Mouse (Mus musculus): ENCODE data around the gene Depdc1a.
"Not testable (repeated sequence)": the region's sequence is repeated elsewhere in the genome, so short reads cannot be mapped to it uniquely, and the experiment has no call there.

Gene Depdc1a

DNA sequence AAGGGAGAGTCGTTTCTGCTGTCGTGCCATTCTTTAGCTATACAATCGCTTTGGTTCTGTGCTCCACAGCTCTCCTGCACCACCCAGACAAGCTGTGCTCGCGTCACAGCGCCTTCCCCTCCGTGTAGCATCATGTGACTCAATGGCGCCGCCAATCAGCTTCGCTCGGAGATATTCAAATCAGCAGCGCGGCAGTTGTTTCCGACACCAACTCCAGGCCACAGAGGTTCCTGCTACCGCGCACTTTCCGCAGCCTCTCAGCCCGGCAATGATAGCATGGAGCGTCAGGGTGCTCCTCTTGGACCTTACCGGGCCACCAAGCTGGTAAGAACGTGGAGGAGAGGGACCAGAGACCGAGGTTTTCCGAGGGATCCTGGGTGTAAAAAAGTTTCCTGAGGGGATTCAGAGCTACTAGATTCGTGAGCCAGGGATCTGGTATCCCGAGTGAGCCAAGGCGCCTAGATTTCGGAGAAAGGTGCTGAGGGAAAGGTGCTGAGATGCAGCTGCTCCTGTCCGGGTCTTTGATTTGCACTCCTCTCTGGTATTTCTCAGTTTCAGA, at the start of gene Depdc1a:
Gene Depdc1a, plus strand, starts transcription at position 191 of the 559 bp plus-strand sequence.
- in situ Hi-C loops (cut with MboI), result no loop called here

DNA sequence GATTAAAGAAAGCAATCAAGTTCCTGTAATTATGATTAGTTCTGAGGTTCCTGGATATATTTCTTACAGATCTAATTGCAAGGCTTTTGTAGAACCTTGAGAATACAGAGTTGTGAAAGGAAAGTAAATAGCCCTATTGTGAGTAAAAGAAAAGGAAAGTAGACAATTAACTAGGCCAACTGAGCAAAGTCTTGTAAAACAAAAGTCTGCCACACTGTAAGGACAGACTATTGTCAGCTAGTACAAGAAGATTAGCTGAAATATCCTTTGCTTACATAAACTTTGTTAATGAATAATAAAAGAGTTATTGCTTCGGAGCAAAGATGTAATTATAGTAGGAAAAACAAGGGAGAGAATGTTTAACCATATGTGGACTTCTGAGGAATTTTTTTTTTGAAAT, 25.2 kb upstream of the Depdc1a start:
- in situ Hi-C loops (cut with MboI), result no loop called here

DNA sequence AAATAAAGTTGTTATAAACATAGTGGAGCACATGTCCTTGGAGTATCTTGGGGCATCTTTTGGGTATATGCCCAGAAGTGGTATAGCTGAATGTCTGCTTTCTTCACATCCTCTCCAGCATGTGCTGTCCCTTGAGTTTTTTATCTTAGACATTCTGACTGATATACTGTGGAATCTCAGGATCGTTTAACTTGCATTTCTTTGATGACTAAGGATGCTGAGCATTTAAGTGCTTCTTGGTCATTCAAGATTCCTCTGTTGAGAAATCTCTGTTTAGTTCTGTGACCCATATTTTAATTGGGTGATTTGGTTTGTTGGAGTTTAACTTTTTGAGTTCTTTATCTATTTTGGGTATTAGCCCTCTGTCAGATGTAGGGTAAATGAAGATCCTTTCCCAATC, 19.8 kb upstream of the Depdc1a start:
- in situ Hi-C loops (cut with MboI), result no loop called here

DNA sequence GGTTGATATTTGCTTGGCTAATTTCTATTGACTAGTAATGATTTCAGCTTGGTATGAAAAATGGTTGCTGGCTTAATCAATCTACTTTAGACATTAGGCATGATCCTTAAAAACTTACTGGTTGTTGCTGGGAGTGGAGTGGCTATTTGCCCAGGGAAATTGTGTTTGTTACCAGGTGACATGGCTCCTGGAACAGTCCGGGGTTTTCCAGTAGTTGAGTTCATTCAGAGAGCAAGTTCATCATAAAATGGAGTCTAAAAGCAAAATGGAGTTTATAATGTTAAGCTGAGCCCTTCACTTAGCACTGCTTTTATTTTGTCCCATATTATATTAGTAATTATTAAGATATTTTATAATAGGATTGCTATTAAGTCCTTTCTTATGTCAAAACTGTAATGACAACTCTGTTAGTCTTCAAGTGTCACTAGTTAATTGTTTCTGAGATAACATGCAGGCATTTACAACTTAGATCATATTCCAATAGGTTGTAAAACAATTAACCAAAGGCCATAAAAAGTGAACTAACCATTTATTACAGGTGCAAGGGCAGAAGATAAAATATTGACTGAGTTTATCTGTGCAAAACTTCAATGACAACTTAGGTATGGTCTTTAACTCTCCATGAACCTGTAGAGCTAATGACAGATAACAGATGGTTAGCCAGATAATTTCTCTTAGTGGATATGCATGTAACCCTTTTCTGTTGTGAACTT, 17.8 kb upstream of the Depdc1a start:
- in situ Hi-C loops (cut with MboI), result no loop called here

DNA sequence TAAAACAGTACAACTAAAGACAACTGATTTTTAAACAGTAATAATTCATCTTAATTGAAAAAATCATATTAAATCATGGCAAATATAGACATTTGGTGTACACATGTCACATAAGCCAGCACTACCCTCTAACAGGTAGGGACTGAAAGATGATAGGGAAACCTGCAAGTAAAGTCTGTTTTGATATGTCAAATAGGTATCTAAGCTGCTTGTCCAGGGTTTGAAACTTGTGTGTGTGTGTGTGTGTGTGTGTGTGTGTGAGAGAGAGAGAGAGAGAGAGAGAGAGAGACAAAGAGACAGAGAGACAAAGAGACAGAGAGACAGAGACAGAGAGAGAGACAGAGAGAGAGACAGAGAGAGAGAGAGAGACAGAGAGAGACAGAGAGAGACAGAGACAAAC, 524 bp upstream of the Depdc1a start:
- in situ Hi-C loops (cut with MboI), result not testable (repeated sequence)

DNA sequence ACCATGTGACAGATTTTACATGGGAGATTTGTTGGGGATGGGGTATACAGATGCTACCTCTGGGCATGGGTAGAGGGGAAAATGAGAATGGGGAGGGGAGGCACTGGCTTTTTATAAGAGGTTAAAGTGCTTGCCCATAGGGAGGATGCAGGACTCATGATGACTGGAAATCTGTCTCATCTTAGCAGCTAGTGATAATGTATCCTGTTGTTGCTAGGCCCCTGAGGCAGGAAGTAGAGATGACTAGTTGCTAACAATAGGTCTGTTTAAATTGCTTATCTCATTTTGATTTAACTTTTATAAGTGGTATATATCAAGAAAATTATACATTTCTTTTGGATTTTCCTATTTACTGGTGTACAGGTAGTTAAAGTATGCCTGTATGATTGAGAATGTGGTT, 13.7 kb downstream of the Depdc1a start:
- in situ Hi-C loops (cut with MboI), result no loop called here

DNA sequence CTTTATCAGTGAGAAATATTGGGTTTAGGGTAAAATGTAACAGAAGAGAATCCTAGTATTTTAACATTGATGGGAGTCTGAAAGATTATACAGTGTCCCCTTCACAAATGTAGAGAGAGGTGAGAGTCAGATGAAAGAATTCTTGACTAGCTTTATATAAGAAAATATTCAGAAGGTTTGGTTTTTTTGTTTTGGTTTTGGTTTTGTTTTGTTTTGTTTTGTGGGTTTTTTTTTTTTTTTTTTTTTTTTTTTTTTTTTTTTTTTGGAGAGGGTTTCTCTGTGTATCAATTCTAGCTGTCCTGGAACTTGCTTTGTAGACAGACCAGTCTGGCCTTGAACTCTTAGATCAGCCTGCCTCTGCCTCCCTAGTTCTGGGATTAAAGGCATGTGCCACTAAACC, 33.3 kb downstream of the Depdc1a start:
- in situ Hi-C loops (cut with MboI), result no loop called here

DNA sequence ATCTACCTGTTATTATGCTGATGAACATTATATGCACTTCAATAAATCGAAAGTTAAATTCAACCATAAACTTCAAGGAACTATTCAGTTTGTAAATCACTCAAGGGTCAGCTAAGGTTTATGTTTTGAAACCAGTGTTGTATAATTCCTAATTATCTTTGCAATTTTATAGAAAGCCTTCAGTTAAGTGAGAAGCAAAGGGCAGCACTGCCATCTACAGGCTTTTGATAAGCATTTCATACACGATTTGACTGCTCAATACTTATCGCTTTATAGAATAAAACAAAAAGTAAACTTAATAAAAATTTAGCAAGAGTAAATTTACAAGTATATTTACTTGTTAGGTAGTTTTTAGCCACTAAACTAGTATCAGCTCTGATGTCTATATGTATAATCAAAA, 53.1 kb downstream of the Depdc1a start:
- in situ Hi-C loops (cut with MboI), result no loop called here

DNA sequence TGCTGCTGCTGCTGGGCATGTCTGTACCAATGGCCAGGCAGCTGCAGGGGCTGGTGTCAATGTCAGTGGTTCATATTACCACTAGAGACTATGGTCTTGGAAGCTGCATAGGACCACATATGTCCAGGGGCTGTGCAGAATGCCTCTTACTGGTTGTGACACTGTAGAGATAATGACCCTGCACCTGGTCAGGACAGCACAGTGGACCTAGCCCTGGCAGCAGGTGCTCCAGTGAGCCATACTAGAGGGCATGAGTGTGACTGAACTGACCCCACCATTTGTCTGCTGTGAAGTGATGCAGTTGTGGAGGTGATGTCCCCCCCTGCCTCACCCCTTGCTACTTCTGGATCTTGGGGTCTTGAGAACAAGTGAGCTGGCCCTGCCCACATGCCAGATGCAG, 55.0 kb downstream of the Depdc1a start:
- in situ Hi-C loops (cut with MboI), result no loop called here
